Mouse (Mus musculus) liver, embryonic 15.5 days (tissue): ENCODE results near the gene Ak5. TPM values are rescaled to one million over a fixed set of nuclear protein-coding genes. Genes with fewer than 3 reads are reported as not detected.
A peak's percentile ranks its signal among the peaks of the same experiment; 100 is the strongest.

Experiments used
- ATAC-seq: fragments of 200-750 bp; cut with Nextera tagmentation; 2 replicates; pipeline ENCODE4 v1.8.0; 2017; ENCODE audit warnings: moderate number of reproducible peaks, mild to moderate bottlenecking, moderate library complexity; ENCODE audit not compliant: insufficient read depth
- H3K27ac ChIP-seq: fragments of 300-500 bp; sonication (generic); replicated peaks from 2 replicates; pipeline ENCODE4 v1.5.1; 2015; ENCODE audit warnings: mild to moderate bottlenecking, inconsistent platforms
- H3K27me3 ChIP-seq: fragments of 300-500 bp; sonication (generic); 2 replicates; pipeline ENCODE4 v1.6.1; 2015; ENCODE audit warnings: mild to moderate bottlenecking, inconsistent platforms
- H3K36me3 ChIP-seq: fragments of 300-500 bp; sonication (generic); replicated peaks from 2 replicates; pipeline ENCODE4 v1.6.1; 2015; ENCODE audit warnings: moderate library complexity, mild to moderate bottlenecking, inconsistent platforms
- H3K4me1 ChIP-seq: fragments of 300-500 bp; sonication (generic); replicated peaks from 2 replicates; pipeline ENCODE4 v1.6.1; 2015; ENCODE audit warnings: inconsistent platforms
- H3K4me2 ChIP-seq: fragments of 300-500 bp; sonication (generic); 2 replicates; pipeline ENCODE4 v1.6.1; 2015; ENCODE audit warnings: moderate library complexity, mild to moderate bottlenecking, inconsistent platforms
- H3K4me3 ChIP-seq: fragments of 300-500 bp; sonication (generic); replicated peaks from 2 replicates; pipeline ENCODE4 v1.5.1; 2015; ENCODE audit warnings: mild to moderate bottlenecking, inconsistent platforms
- H3K9ac ChIP-seq: fragments of 300-500 bp; sonication (generic); 2 replicates; pipeline ENCODE4 v1.6.1; 2015; ENCODE audit warnings: moderate library complexity, mild to moderate bottlenecking, inconsistent platforms
- H3K9me3 ChIP-seq: fragments of 300-500 bp; sonication (generic); replicated peaks from 2 replicates; pipeline ENCODE4 v1.6.1; 2016; ENCODE audit warnings: inconsistent platforms
- WGBS: fragments of 180-500 bp; shearing (Covaris S2); methylation state at CpG from one replicate; pipeline ENCODE4 v1.1.7; 2015; ENCODE audit warnings: mixed read lengths; ENCODE audit not compliant: insufficient replicate concordance; 5-methylcytosine and 5-hydroxymethylcytosine counted together
- polyA plus RNA-seq: library from polyadenylated mRNA; unstranded; fragments of >200 nt; fragmentation: Nextera tagmentation; extraction: Ambion mirVana; gene quantifications from 2 replicates; pipeline ENCODE4 v1.2.1, GENCODE M21; 2015

Ak5 gene
- polyA plus RNA-seq, 1 experiment from 2014 or later = 0.20 TPM

GRCm38 (mm10) chr3:152492241-152492640 lies 175.9 kb downstream of the Ak5 start:
- 60% methylated on average over 6 of the region's 6 CpGs for WGBS
- Histone ChIP-seq H3K36me3 (no peaks in the 10 kb centered on the region), H3K4me3 (no peak overlapping the region), H3K27ac (no peak overlapping the region), H3K4me1 (no peaks in the 10 kb centered on the region), H3K9ac (no peak overlapping the region), H3K27me3 (no peaks in the 10 kb centered on the region), H3K4me2 (no peak overlapping the region), H3K9me3 (no peaks in the 10 kb centered on the region)
- ATAC-seq = no peak

GRCm38 (mm10) chr3:152490423-152490822 lies 177.7 kb downstream of the Ak5 start:
- 54% methylated on average over 5 of the region's 5 CpGs for WGBS
- H3K36me3 ChIP-seq = no peaks in the 10 kb centered on the region
- no peak overlapping the region for H3K4me2 ChIP-seq
- no peaks in the 10 kb centered on the region for H3K9me3 ChIP-seq
- no peaks in the 10 kb centered on the region for H3K4me1 ChIP-seq
- H3K27me3 ChIP-seq = no peaks in the 10 kb centered on the region
- H3K4me3 ChIP-seq = no peak overlapping the region
- no peak overlapping the region for H3K9ac ChIP-seq
- no peak for ATAC-seq
- H3K27ac ChIP-seq = no peak overlapping the region

- Histone ChIP-seq H3K27me3 (no peaks in the 10 kb centered on the region), H3K4me3 (no peak overlapping the region), H3K36me3 (no peaks in the 10 kb centered on the region), H3K4me2 (no peak overlapping the region), H3K27ac (no peak overlapping the region), H3K9me3 (no peaks in the 10 kb centered on the region), H3K9ac (no peak overlapping the region), H3K4me1 (no peaks in the 10 kb centered on the region)
- ATAC-seq = no peak
- WGBS = 61% methylated on average over 4 of the region's 4 CpGs
Observed at GRCm38 (mm10) chr3:152488964-152489363, 179.2 kb downstream of the Ak5 start.

- H3K27ac ChIP-seq = no peak overlapping the region
- no peaks in the 10 kb centered on the region for H3K27me3 ChIP-seq
- ATAC-seq = no peak
- no peaks in the 10 kb centered on the region for H3K9me3 ChIP-seq
- H3K4me2 ChIP-seq = no peak overlapping the region
- WGBS = 70% methylated on average over 6 of the region's 6 CpGs
- no peak overlapping the region for H3K4me3 ChIP-seq
- H3K4me1 ChIP-seq = peaks cover 2% of the 10 kb centered on the region
- no peaks in the 10 kb centered on the region for H3K36me3 ChIP-seq
- no peak overlapping the region for H3K9ac ChIP-seq
Observed at GRCm38 (mm10) chr3:152484206-152484605, 184.0 kb downstream of the Ak5 start.

- no peak for ATAC-seq
- Histone ChIP-seq H3K27me3 (no peaks in the 10 kb centered on the region), H3K36me3 (no peaks in the 10 kb centered on the region), H3K4me2 (no peak overlapping the region), H3K4me1 (peaks cover 5% of the 10 kb centered on the region), H3K9ac (no peak overlapping the region), H3K27ac (no peak overlapping the region), H3K4me3 (no peak overlapping the region), H3K9me3 (no peaks in the 10 kb centered on the region)
- WGBS = 52% methylated on average over 7 of the region's 7 CpGs
Observed at GRCm38 (mm10) chr3:152483800-152484199, 184.4 kb downstream of the Ak5 start.

- ATAC-seq = no peak
- WGBS = 69% methylated on average over 8 of the region's 8 CpGs
- Histone ChIP-seq H3K27me3 (no peaks in the 10 kb centered on the region), H3K27ac (no peak overlapping the region), H3K9ac (no peak overlapping the region), H3K4me3 (no peak overlapping the region), H3K9me3 (no peaks in the 10 kb centered on the region), H3K4me1 (peaks cover 21% of the 10 kb centered on the region), H3K36me3 (no peaks in the 10 kb centered on the region), H3K4me2 (no peak overlapping the region)
Observed at GRCm38 (mm10) chr3:152482182-152482581, 186.0 kb downstream of the Ak5 start.

- Histone ChIP-seq H3K9ac (no peak overlapping the region), H3K4me3 (no peak overlapping the region), H3K27me3 (no peaks in the 10 kb centered on the region), H3K9me3 (no peaks in the 10 kb centered on the region), H3K27ac (no peak overlapping the region), H3K4me2 (no peak overlapping the region), H3K4me1 (peaks cover 22% of the 10 kb centered on the region), H3K36me3 (no peaks in the 10 kb centered on the region)
- ATAC-seq = no peak
- 80% methylated on average over 6 of the region's 6 CpGs for WGBS
Observed at GRCm38 (mm10) chr3:152480336-152480735, 187.8 kb downstream of the Ak5 start.

GRCm38 (mm10) chr3:152478599-152479435 lies 189.3 kb downstream of the Ak5 start:
- H3K4me1 ChIP-seq = peaks cover 22% of the 10 kb centered on the region
- ATAC-seq = peak; percentile 81
- peak overlapping the region; percentile 86 for H3K4me2 ChIP-seq
- WGBS = 2% methylated on average over 15 of the region's 16 CpGs
- no peaks in the 10 kb centered on the region for H3K36me3 ChIP-seq
- no peaks in the 10 kb centered on the region for H3K9me3 ChIP-seq
- H3K27ac ChIP-seq = peak overlapping the region; percentile 72
- H3K27me3 ChIP-seq = no peaks in the 10 kb centered on the region
- H3K9ac ChIP-seq = peak overlapping the region; percentile 57
- peak overlapping the region; percentile 60 for H3K4me3 ChIP-seq

GRCm38 (mm10) chr3:152477796-152478527 lies 190.2 kb downstream of the Ak5 start:
- ATAC-seq = peak; percentile 65
- H3K27me3 ChIP-seq = no peaks in the 10 kb centered on the region
- H3K27ac ChIP-seq = peak overlapping the region; percentile 72
- peak overlapping the region; percentile 60 for H3K4me3 ChIP-seq
- no peaks in the 10 kb centered on the region for H3K36me3 ChIP-seq
- H3K9ac ChIP-seq = peak overlapping the region; percentile 57
- H3K4me2 ChIP-seq = peak overlapping the region; percentile 86
- peaks cover 22% of the 10 kb centered on the region for H3K4me1 ChIP-seq
- 2% methylated on average over 23 of the region's 23 CpGs for WGBS
- no peaks in the 10 kb centered on the region for H3K9me3 ChIP-seq

GRCm38 (mm10) chr3:152475894-152476293 lies 192.3 kb downstream of the Ak5 start:
- Histone ChIP-seq H3K4me2 (no peak overlapping the region), H3K4me3 (no peak overlapping the region), H3K9me3 (no peaks in the 10 kb centered on the region), H3K36me3 (no peaks in the 10 kb centered on the region), H3K9ac (no peak overlapping the region), H3K27me3 (no peaks in the 10 kb centered on the region), H3K4me1 (peaks cover 22% of the 10 kb centered on the region), H3K27ac (no peak overlapping the region)
- 85% methylated on average over 3 of the region's 3 CpGs for WGBS
- no peak for ATAC-seq

- no peak overlapping the region for H3K27ac ChIP-seq
- no peak for ATAC-seq
- H3K27me3 ChIP-seq = no peaks in the 10 kb centered on the region
- 75% methylated on average over 1 of the region's 1 CpGs for WGBS
- H3K4me2 ChIP-seq = no peak overlapping the region
- H3K4me3 ChIP-seq = no peak overlapping the region
- H3K4me1 ChIP-seq = peaks cover 22% of the 10 kb centered on the region
- no peaks in the 10 kb centered on the region for H3K9me3 ChIP-seq
- no peak overlapping the region for H3K9ac ChIP-seq
- no peaks in the 10 kb centered on the region for H3K36me3 ChIP-seq
Observed at GRCm38 (mm10) chr3:152475278-152475669, 192.9 kb downstream of the Ak5 start.
